Mouse (Mus musculus) megakaryocyte-erythroid progenitor cell, adult 5-6 weeks (primary cell): ENCODE results near the gene AL731706.2. TPM values are rescaled to one million over a fixed set of nuclear protein-coding genes. Genes with fewer than 3 reads are reported as not detected.

Experiments used
- total RNA-seq, 2 experiments: library from RNA; stranded (forward) in 1 of 2; stranded (reverse) in 1 of 2; fragments of 200-1000, 215-1000 nt in 1 of 2; fragments of >200 nt in 1 of 2; fragmentation: Nextera tagmentation in 1 of 2; gene quantifications; 2 replicates each; pipeline ENCODE4 v1.2.3; 2014 to 2017

The AL731706.2 gene
- total RNA-seq, 2 experiments from 2014 or later: 20.4 TPM; not detected in 1

Other genes with a start within 250 kb of the AL731706.2 start
- not detected in 2 replicates for gene Snap25, start 172.2 kb downstream of the AL731706.2 start, total RNA-seq (2014; fragmentation: Nextera tagmentation)
- gene Snap25, start 172.2 kb downstream of the AL731706.2 start, total RNA-seq (2017): not detected in 2 replicates
- 8.2 and 9.1 TPM in 2 replicates for gene Slx4ip, start 5.5 kb upstream of the AL731706.2 start, total RNA-seq (2014; fragmentation: Nextera tagmentation)
- 5.4 and 7.6 TPM in 2 replicates for gene Slx4ip, start 5.5 kb upstream of the AL731706.2 start, total RNA-seq (2017)
- 3.5 TPM in 1 of 2 replicates, not detected in the other for gene AL731706.1, start 5.7 kb upstream of the AL731706.2 start, total RNA-seq (2014; fragmentation: Nextera tagmentation)
- 8.2 and 10.9 TPM in 2 replicates for gene AL731706.1, start 5.7 kb upstream of the AL731706.2 start, total RNA-seq (2017)
- 11.2 and 21.7 TPM in 2 replicates for gene Mkks, start 5.7 kb upstream of the AL731706.2 start, total RNA-seq (2014; fragmentation: Nextera tagmentation)
- gene Mkks, start 5.7 kb upstream of the AL731706.2 start, total RNA-seq (2017): 12.5 and 16.4 TPM in 2 replicates
- gene Jag1, start 231.0 kb upstream of the AL731706.2 start, total RNA-seq (2014; fragmentation: Nextera tagmentation): 0.30 TPM in 1 of 2 replicates, not detected in the other
- gene Jag1, start 231.0 kb upstream of the AL731706.2 start, total RNA-seq (2017): not detected in 2 replicates